Mouse (Mus musculus) kidney, adult 2 months (tissue): ENCODE results near the gene Msh2.

Source experiments
- CTCF ChIP-seq: fragments of 200-500 bp; conservative IDR thresholded peaks from 2 replicates; pipeline ENCODE4 v1.5.1; 2011; ENCODE audit warnings: low read depth, mild to moderate bottlenecking, control low read depth, low read length, moderate library complexity, mixed read lengths; ENCODE audit not compliant: insufficient read depth, insufficient read length
- POLR2A ChIP-seq: fragments of 200-500 bp; IDR thresholded peaks from one replicate; pipeline ENCODE4 v1.6.1; 2011; ENCODE audit warnings: low read depth, low read length, control low read depth

DNA sequence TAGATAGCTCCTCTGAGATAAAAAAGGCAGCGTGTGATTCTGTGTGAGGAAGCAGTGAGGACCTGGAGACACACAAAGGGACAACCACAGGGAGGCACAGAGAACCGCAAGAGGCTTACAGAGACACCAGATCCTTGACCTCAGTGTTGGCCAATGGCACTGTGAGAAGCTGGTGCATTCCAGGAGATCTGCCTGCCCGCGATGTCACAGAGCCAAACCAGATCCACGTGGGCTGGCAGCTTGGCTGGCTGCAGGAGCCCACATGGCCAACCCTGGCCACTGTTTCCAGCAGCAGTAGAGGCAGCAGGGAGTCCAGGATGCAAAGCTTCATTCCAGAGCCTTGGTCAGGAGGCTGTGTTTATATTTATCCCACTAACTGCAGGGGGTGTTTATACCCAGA, 98.6 kb downstream of the Msh2 start:
- TF ChIP-seq CTCF (no peak), POLR2A (no peak)
